Mouse (Mus musculus) intestine, embryonic 14.5 days (tissue): ENCODE measurements around the gene Ezh2. TPM values are rescaled to one million over a fixed set of nuclear protein-coding genes. Genes with fewer than 3 reads are reported as not detected.

Experiments
- ATAC-seq: fragments of 200-750 bp; cut with Nextera tagmentation; replicated peaks from 2 replicates; pipeline ENCODE4 v1.8.0; 2017; ENCODE audit warnings: low read depth, moderate number of reproducible peaks, moderate TSS enrichment, moderate library complexity; ENCODE audit not compliant: low FRiP score, low TSS enrichment
- DNase-seq: peaks from one replicate; pipeline ENCODE4 v3.0.0-alpha.2; 2018; ENCODE audit warnings: low spot score
- H3K27ac ChIP-seq: fragments of 300-500 bp; sonication (generic); 2 replicates; pipeline ENCODE4 v1.5.1; 2014; ENCODE audit warnings: low read depth, mild to moderate bottlenecking, control low read depth
- H3K27me3 ChIP-seq: fragments of 300-500 bp; sonication (generic); replicated peaks from 2 replicates; pipeline ENCODE4 v1.6.1; 2014; ENCODE audit warnings: low read length, control low read depth; ENCODE audit not compliant: control insufficient read depth, insufficient read depth
- H3K36me3 ChIP-seq: fragments of 300-500 bp; sonication (generic); 2 replicates; pipeline ENCODE4 v1.6.1; 2014; ENCODE audit warnings: low read length, control low read depth; ENCODE audit not compliant: control insufficient read depth, insufficient read depth
- H3K4me1 ChIP-seq: fragments of 300-500 bp; sonication (generic); replicated peaks from 2 replicates; pipeline ENCODE4 v1.6.1; 2014; ENCODE audit warnings: low read length, control low read depth, mixed read lengths; ENCODE audit not compliant: control insufficient read depth, insufficient read depth
- H3K4me2 ChIP-seq: fragments of 300-500 bp; sonication (generic); 2 replicates; pipeline ENCODE4 v1.6.1; 2014; ENCODE audit warnings: low read length
- H3K4me3 ChIP-seq: fragments of 300-500 bp; sonication (generic); 2 replicates; pipeline ENCODE4 v1.5.1; 2014; ENCODE audit warnings: low read depth, low read length, control low read depth, mixed read lengths
- H3K9ac ChIP-seq: fragments of 300-500 bp; sonication (generic); 2 replicates; pipeline ENCODE4 v1.6.1; 2014; ENCODE audit warnings: mild to moderate bottlenecking, low read length
- H3K9me3 ChIP-seq: fragments of 300-500 bp; sonication (generic); 2 replicates; pipeline ENCODE4 v1.6.1; 2016; ENCODE audit warnings: low read length, control low read depth; ENCODE audit not compliant: control insufficient read depth
- WGBS: fragments of 180-500 bp; shearing (Covaris S2); extraction: QIAGEN DNeasy Blood & Tissue Kit; methylation state at CpG from one replicate; pipeline ENCODE4 v1.1.7; 2014; 5-methylcytosine and 5-hydroxymethylcytosine counted together
- polyA plus RNA-seq: library from polyadenylated mRNA; unstranded; fragments of >200 nt; fragmentation: Nextera tagmentation; extraction: Ambion mirVana; gene quantifications from 2 replicates; pipeline ENCODE4 v1.2.1, GENCODE M21; 2014

The Ezh2 gene
- polyA plus RNA-seq, 1 experiment from 2014 or later = 75.4 TPM

DNA sequence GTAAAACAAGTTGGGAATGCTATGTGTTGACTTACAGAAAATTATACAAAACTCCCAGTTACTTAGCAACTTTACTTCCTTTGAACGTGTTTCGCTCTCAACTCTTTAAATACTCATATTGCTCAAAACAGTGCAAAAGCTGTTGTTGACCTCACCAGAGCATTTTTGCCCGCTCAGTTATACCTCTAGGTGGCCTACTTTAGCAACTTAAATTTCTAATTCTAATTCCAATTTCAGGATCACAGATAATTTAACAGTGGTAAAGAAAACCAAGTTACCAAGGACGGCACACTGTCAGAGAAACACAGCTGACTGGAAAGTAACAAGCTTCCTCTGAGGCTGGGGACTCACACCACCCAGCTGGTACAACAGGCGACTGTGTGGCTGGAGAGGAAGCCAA, 33.7 kb downstream of the Ezh2 start:
- Histone ChIP-seq H3K36me3 (peaks cover 71% of the 10 kb centered on the region), H3K4me1 (no peaks in the 10 kb centered on the region), H3K4me3 (no peak overlapping the region), H3K9ac (no peak overlapping the region), H3K27ac (no peak overlapping the region), H3K9me3 (no peaks in the 10 kb centered on the region), H3K27me3 (no peaks in the 10 kb centered on the region), H3K4me2 (no peak overlapping the region)
- WGBS = 86% methylated on average over 5 of the region's 5 CpGs
- DNase-seq (no peak), ATAC-seq (no peak)

DNA sequence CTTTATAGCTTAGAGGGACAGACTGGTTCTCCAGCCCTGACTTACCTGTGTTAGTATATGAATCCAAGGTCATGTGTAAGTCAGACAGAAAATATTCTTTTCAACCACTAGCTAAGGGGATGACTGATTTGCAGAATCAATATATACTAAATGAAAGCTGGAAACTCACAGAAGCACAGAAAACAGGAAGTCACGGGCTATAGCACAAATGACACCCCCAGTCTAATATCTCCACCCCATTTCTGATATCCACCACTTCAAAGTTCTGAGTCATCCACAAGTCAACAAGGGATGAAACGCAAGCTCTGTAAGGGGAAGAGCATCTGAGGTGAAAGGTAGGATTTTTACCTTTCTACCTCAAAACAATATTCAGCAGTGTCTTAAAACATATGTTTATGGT, 34.3 kb downstream of the Ezh2 start:
- ATAC-seq = no peak
- Histone ChIP-seq H3K27ac (no peak overlapping the region), H3K36me3 (peaks cover 72% of the 10 kb centered on the region)

DNA sequence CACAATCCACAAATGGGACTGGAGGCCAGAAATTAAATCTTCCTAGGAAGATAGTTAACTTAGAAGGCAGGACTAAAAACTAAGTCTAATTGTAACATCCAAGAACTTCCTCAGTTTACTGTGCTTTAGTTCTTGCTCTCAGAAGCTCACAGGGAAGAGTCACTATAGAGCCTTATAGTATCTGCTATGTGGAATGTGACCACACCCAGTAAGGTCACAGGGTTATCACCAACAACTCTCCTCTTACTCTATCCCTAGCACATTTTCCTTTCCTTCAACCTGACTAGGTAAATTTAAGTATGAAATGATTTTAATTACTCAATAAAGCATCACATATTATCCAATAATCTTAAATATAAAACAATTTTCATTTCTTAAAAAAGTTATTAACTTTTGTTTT, 34.7 kb downstream of the Ezh2 start:
- no peak for DNase-seq
- H3K36me3 ChIP-seq = peaks cover 76% of the 10 kb centered on the region
- H3K4me3 ChIP-seq = no peak overlapping the region

More for the DNA sequence above, 34.3 kb downstream of the Ezh2 start:
- Histone ChIP-seq H3K27me3 (no peaks in the 10 kb centered on the region), H3K4me2 (no peak overlapping the region), H3K9me3 (no peaks in the 10 kb centered on the region), H3K4me3 (no peak overlapping the region), H3K9ac (no peak overlapping the region), H3K4me1 (no peaks in the 10 kb centered on the region)
- 78% methylated on average over 2 of the region's 2 CpGs for WGBS
- no peak for DNase-seq

DNA sequence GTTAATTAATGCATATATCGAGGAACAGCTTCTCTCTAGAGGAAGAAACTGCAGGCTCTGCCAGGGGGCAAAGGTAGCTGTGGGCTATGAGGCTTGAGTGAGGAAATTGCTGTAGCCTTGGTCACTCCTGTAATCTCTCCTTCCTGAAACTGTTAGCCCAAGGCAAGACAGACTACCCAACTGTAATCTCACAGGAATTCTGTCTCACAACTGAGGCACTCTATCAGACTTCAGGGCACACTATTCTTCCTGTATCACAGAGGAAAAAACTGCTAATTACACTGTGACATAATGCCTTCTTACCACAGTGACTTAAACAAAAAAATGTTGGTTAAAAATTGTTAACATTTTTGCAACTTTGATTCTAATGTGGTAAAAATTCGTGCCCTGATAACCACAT, 35.9 kb downstream of the Ezh2 start:
- Histone ChIP-seq H3K9ac (no peak overlapping the region), H3K4me3 (no peak overlapping the region), H3K36me3 (peaks cover 76% of the 10 kb centered on the region), H3K4me1 (no peaks in the 10 kb centered on the region), H3K9me3 (no peaks in the 10 kb centered on the region), H3K27me3 (no peaks in the 10 kb centered on the region), H3K27ac (no peak overlapping the region), H3K4me2 (no peak overlapping the region)
- no peak for ATAC-seq
- DNase-seq = no peak
- WGBS = 94% methylated on average over 2 of the region's 2 CpGs

More for the DNA sequence above, 34.7 kb downstream of the Ezh2 start:
- ATAC-seq = no peak
- Histone ChIP-seq H3K9me3 (no peaks in the 10 kb centered on the region), H3K4me2 (no peak overlapping the region), H3K27me3 (no peaks in the 10 kb centered on the region), H3K4me1 (no peaks in the 10 kb centered on the region), H3K9ac (no peak overlapping the region), H3K27ac (no peak overlapping the region)

DNA sequence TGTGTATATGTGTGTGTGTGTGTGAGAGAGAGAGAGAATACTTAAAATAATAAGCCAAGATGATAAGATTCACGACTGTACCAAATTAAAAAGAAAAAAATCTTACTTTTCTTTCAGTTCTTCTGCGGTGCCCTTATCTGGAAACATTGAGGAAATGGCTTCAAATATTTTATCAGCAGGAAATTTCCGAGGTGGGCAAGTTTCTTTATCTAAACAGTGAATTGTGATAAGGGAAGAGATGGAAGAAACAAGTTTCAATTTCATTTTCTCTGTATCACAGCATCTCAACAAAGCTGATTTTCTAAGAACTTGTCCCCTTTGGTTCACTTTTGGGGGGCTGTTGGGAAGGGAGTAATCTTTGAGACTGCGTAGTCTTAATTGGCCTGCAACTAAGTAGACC, 42.9 kb downstream of the Ezh2 start:
- ATAC-seq (no peak), DNase-seq (no peak)
- Histone ChIP-seq H3K4me2 (no peak overlapping the region), H3K4me1 (no peaks in the 10 kb centered on the region), H3K27ac (no peak overlapping the region), H3K9ac (no peak overlapping the region), H3K4me3 (no peak overlapping the region), H3K27me3 (no peaks in the 10 kb centered on the region), H3K36me3 (peaks cover 92% of the 10 kb centered on the region), H3K9me3 (no peaks in the 10 kb centered on the region)
- WGBS = 82% methylated on average over 4 of the region's 4 CpGs

DNA sequence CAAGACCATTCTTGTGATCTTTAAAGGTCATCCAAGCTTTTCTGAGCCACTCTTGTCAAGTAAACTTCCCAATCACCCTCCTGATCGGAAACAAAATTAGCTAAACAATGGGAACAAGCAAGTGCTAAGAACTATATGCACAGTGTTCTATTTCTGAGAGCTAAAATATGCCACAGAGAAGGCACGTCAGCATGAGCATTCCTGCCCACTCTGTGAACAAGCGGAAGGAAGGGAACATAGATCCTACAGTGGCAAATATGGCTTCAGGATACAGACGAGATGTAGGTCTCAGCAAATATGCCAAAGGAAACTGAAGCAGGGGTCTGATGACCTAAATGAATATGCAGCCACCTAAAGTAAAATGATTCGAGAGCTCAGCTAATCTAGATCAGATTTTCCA, 59.8 kb downstream of the Ezh2 start:
- DNase-seq (no peak), ATAC-seq (no peak)
- Histone ChIP-seq H3K27me3 (no peaks in the 10 kb centered on the region), H3K9me3 (no peaks in the 10 kb centered on the region), H3K4me3 (no peak overlapping the region), H3K9ac (no peak overlapping the region), H3K4me1 (no peaks in the 10 kb centered on the region), H3K27ac (no peak overlapping the region), H3K4me2 (no peak overlapping the region), H3K36me3 (peaks cover 71% of the 10 kb centered on the region)
- WGBS = 92% methylated on average over 5 of the region's 5 CpGs

DNA sequence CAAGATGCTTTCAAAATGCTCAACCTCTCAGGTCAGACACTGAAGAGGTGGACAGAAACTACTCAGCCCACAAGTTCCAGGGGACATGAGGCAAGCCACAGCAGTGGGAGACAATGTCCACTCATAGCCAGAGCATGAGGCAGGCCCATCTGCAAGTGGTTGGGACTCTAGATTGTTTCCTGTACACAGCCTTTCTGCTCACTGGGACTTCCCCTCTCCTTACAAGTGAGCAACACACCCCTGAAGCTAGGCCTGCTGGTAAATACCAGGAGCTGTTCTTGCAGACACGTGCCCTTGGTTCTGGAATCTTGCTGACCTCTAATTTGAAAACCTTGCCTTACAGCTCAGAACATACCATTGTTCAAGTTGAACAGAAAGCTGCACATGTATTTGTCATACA, 62.6 kb downstream of the Ezh2 start:
- WGBS = 69% methylated on average over 1 of the region's 1 CpGs
- H3K4me3 ChIP-seq = no peak overlapping the region
- no peaks in the 10 kb centered on the region for H3K27me3 ChIP-seq
- H3K9me3 ChIP-seq = no peaks in the 10 kb centered on the region
- peaks cover 95% of the 10 kb centered on the region for H3K36me3 ChIP-seq
- no peaks in the 10 kb centered on the region for H3K4me1 ChIP-seq
- H3K27ac ChIP-seq = no peak overlapping the region
- H3K9ac ChIP-seq = no peak overlapping the region
- no peak overlapping the region for H3K4me2 ChIP-seq
- no peak for DNase-seq
- ATAC-seq = no peak

DNA sequence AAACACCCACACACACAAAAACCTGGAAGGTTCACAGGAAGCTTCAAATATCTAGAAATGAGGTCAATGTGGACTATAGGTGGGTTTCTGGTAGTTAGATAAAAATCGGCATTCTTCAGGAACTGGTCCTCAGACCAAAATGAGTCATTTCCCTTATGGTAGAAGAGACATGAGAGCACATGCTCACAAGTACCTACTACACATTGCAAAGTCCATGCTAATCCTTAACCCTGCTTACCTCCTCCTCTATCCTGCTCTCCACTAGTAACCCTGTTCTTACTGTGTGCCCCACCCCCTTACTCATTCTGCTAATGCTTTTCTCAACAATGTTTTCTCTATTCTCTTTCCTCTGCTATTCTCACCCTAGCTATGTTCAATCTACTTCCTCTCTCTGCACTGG, 67.5 kb downstream of the Ezh2 start:
- WGBS = 70% methylated on average over 1 of the region's 1 CpGs
- no peaks in the 10 kb centered on the region for H3K9me3 ChIP-seq
- H3K27me3 ChIP-seq = no peaks in the 10 kb centered on the region
- peaks cover 99% of the 10 kb centered on the region for H3K36me3 ChIP-seq
- DNase-seq (no peak), ATAC-seq (peak; percentile 25; the same call in 1 of the 2 replicates)
- H3K4me3 ChIP-seq = no peak overlapping the region
- no peak overlapping the region for H3K4me2 ChIP-seq
- no peaks in the 10 kb centered on the region for H3K4me1 ChIP-seq
- H3K27ac ChIP-seq = no peak overlapping the region
- no peak overlapping the region for H3K9ac ChIP-seq

DNA sequence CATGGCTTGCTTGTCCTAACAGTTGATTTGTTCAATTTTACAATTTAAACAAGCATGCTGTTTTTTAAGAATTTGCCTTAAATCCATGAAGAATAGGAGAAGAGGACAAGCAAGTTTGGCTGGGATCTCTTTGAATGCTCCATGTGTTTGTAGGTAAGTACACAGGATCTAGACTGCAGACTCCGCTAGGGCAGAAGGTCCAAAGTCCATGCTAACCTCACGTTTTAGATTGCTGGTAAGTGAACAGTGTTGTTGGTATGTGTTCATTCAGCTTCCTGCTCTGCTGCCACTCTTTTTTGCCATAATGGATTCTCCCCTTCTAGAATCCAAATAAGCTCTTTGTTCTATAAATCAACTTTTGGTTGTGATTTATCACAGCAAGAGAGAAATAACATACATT, 68.0 kb downstream of the Ezh2 start:
- H3K4me1 ChIP-seq = no peaks in the 10 kb centered on the region
- H3K27me3 ChIP-seq = no peaks in the 10 kb centered on the region
- DNase-seq (no peak), ATAC-seq (no peak)
- 60% methylated on average over 2 of the region's 2 CpGs for WGBS
- peaks cover 99% of the 10 kb centered on the region for H3K36me3 ChIP-seq
- H3K9me3 ChIP-seq = no peaks in the 10 kb centered on the region
- no peak overlapping the region for H3K4me2 ChIP-seq
- no peak overlapping the region for H3K27ac ChIP-seq
- H3K4me3 ChIP-seq = no peak overlapping the region
- H3K9ac ChIP-seq = no peak overlapping the region
